Mouse (Mus musculus) lung, postnatal 0 days (tissue): ENCODE measurements at regions not wholly inside any gene's neighbourhood (a gene's known extent, or its start where the extent isn't known, plus 50 kb on each side); places are given as distances from the start of the nearest gene placed in this dataset.

Experiments used
- CTCF ChIP-seq: IDR thresholded peaks from 2 replicates; pipeline ENCODE4 v1.5.1; 2016; ENCODE audit warnings: antibody characterized with exemption, mild to moderate bottlenecking
- EP300 ChIP-seq: IDR thresholded peaks from 2 replicates; pipeline ENCODE4 v1.6.1; 2016; ENCODE audit warnings: antibody characterized with exemption, mild to moderate bottlenecking, control low read depth

GRCm38 (mm10) chr8:88951829-88952155, 92.2 kb downstream of the Sall1 start:
- no peak for TF ChIP-seq CTCF
- TF ChIP-seq EP300, result no peak
